Mouse (Mus musculus): ENCODE results near the gene Arfgap2.

GRCm38 (mm10) chr2:91252512-91252911 is 12.3 kb upstream of the Arfgap2 start:
- no peak for TF ChIP-seq CTCF (IDR thresholded peaks at IDR 0.05; ENCODE audit: low read depth)
- no peak for TF ChIP-seq EP300 (IDR thresholded peaks at IDR 0.05; ENCODE audit: low read depth)
